Mouse (Mus musculus) right cerebral cortex, postnatal 4 days (tissue): Measurements from ENCODE around the gene Colgalt1.

Source experiments
- DNase-seq: peaks from one replicate; pipeline ENCODE4 v3.0.0-alpha.2; 2022

Colgalt1 gene

DNA sequence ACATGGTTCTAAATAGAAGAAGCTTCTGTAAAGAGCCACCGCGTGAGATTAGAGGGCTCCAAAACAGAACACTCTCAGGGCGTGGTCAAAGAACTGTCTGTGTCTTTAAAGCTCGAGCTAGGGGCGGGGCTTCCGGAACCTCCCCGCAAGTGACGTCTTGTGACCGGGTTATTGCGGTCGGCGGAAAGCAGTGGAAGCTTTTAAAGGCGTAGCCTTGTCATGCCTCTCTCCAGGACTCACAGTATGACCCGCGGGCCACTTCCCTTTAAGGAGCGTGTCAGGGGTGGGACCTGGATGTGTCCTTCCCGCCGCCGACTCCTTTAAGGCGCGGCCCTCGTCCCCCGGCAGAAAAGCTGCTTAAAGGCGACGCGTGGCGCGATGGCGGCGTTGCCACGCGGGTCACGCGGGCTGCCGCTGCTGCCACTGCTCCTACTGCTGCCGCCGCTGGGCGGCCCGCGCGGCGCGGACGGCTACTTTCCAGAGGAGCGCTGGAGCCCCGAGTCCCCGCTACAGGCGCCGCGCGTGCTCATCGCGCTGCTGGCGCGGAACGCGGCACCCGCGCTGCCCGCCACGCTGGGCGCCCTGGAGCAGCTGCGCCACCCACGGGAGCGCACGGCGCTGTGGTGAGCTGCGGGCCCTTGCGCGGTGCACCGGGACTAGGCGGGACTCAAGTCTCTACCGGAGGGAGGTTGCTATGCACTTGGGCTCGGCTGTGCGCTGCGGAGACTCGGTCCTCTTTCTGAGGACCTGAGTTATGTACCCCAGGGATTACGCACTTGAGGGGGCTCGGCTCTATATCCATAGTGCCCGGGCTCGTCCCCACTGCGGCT is at the start of gene Colgalt1:
Colgalt1 (plus strand) TSS at position 177 of the 830 bp plus-strand sequence.
- DNase-seq, result peak; percentile 87

DNA sequence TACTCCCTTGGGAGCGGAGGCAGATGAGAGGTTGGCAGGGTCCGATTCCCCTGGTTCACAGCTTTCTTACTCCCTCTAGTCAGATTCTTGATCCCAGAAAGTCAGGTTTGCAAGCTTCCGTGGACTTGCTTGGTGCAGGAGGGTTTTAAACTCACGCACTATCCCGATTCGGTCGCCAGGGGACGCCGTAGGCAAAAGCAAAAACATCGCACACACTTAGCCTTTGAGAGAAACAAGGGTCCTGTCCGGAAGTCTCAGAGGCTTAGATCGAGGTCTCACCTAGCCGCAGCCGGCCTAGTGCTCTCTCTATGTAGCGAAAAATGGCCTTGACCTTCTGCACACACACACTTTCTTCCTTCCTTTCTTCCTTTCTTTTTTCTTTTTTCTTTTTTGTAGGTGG is 49.4 kb upstream of the Colgalt1 start:
- DNase-seq, result peak; percentile 64

DNA sequence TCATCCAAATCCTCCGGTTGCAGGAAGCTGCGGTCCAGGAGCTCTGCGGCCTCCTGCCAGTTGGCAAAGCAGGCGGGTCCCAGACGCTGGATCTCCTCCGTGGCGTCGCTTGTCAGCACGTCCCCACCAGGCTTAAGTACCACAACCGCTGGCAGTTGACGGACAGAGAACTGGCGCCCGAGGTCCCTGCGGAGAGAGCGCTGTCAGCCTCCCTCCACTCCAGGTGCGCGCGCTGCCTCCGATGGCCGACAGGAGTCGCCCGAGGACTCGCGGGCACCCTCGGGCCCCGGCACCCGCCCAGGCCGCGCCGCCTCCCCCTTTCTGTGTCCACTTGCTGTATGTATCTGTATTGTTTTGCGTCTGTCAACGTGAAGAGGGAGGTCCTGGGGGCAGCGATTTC is 48.0 kb upstream of the Colgalt1 start:
- peak; percentile 74 for DNase-seq

DNA sequence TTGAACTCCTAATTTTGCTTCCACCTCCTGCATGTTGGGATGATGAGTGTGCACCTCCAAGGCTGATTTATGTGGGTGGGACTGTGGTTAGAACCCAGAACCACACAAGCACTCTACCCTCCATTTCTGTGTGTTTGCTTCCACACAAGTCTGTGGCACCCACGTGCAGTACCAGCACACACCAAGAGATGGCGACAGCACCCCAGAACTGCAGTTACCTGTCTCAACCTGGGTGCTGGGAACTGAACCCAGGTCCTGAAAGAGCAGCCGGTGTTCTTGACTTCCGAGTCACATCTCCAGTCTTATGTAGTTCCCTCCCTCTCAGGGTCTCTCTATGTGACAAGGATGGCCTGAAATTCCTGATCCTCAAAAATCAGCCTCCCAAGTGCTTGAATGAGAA is 46.8 kb upstream of the Colgalt1 start:
- no peak for DNase-seq

DNA sequence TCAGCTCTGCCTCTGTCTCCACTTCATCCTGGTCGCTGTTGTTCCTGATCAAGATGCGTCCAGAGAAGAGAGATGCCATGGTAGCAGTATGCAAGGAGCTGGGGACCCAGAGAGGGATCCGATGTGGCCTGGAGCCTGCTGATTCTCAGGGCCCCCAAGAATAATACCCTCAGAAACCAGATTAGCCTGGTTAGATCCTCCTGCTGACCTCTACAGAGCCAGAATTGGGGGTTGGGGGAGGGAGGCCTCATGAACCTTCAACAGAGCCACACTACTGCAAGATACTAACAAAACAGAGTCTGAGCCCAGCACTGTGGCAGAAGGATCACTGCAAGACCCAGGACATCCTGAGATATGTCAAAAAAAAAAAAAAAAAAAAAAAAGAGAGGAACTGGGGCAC is 44.3 kb upstream of the Colgalt1 start, which contains the start of gene Nxnl1:
Nxnl1 (minus strand) TSS at position 101 of the 400 bp plus-strand sequence.
- DNase-seq, result no peak

DNA sequence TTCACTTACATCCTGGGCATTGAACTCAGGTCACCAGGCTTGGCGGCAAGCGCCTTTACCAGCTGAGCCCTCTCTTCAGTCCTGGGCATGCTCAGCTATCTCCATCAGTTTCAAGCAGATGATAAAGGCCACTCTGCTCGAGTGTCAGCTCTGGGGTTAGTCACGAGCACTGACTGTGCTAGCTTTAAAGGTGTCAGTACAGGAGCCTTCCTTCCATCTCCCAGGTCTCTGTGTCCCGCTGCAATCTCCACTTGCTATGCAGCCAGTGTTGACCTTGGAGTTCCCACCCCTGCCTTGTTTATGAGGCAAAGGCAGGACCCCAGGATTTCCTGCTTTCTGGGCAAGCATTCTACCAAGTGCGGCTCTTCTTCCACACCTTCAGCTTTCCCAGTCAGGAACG is 43.2 kb upstream of the Colgalt1 start:
- no peak for DNase-seq

DNA sequence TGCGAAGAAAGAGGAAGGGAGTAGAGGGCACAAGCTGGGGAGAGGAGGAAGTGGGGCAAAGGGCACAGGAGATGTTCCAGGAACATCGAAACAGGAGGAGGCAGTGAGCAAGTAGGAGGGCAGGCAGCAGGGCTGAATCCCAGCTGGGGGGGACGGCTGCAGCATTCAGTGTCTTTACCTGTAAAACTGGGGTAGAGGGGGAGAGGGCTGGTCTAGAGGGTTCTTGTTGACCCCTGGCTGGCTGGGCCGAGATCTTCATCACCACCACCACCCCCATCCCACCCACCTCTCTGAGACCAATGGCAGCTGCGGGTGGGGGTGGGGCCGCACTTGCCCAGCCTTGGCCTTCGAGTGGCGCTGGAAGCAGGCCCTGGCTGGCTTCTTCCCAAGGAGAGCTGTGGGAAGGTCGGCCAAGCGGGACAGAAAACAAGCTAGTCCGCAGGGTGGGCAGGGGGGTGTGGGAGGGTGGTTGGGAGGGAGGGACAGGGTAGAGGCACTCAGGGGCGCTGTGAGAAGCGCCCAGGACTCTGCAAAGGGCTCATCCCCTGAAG is 42.3 kb upstream of the Colgalt1 start, which contains the start of gene Slc27a1:
Slc27a1 (plus strand) TSS at position 496 of the 551 bp plus-strand sequence.
- peak; percentile 79 for DNase-seq

DNA sequence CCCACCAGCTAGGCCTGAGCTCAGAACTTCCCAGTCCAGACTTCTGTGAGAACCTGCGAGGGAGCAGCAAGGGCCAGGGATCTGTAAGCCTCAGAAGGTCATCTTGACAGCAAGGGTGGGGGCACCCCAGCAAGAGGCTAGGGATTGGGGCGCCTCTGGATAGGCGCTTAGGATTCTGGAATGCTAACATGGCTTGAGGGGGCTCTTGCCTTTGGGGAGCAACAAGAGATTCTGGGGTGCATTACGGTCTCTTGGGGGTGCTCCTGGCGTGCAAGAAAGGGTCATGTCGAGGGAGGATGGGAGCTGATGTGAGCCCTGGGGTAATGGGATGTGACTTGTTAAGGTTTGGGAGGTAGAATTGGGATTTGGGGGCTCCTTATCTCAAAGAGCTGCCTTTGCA is 41.9 kb upstream of the Colgalt1 start:
- no peak for DNase-seq

DNA sequence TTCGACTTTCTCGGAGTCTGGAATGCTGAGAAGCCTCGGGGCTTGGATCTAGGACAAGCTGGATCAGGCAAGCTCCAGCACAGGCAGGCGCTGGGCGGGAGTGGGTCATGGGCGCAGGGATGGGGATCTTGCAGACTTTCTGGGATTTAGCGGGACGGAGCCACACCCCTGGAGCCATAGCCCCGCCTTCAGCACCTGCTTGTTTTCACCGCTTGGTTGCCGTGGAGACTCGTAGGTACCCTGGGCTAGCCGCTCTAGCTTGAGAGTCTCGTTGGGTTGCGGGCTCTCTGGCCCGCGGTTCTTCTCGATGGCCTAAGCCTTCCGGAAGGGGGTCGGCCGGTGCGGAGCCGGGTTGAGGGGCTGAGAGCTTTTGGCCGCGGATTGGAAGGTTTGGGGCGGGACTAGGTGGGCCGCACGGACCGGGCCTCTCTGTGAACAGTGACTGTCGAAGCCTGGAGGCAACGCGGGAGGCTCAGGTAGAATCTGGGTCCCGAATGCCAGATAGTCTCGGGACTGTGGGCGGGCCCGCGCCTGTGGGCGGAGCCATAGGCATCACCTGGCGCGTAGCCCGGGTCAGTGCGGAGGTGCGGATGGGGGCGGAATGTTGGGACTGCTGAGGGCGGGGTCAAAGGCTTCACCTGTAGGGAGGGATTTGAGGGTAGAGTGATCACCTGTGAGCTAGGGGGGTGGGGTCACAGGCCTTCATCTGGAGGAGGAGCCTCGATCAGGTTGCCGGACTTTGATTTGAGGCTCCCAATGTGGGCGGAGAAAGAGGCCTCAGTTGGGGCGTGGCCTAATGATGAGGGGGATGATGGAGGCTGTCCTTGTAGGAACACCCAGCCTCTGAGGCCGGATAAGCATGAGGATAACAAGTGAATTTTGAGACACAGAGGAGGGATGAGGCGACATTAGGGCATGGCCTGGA is 41.2 kb upstream of the Colgalt1 start:
- DNase-seq, result peak; percentile 77

DNA sequence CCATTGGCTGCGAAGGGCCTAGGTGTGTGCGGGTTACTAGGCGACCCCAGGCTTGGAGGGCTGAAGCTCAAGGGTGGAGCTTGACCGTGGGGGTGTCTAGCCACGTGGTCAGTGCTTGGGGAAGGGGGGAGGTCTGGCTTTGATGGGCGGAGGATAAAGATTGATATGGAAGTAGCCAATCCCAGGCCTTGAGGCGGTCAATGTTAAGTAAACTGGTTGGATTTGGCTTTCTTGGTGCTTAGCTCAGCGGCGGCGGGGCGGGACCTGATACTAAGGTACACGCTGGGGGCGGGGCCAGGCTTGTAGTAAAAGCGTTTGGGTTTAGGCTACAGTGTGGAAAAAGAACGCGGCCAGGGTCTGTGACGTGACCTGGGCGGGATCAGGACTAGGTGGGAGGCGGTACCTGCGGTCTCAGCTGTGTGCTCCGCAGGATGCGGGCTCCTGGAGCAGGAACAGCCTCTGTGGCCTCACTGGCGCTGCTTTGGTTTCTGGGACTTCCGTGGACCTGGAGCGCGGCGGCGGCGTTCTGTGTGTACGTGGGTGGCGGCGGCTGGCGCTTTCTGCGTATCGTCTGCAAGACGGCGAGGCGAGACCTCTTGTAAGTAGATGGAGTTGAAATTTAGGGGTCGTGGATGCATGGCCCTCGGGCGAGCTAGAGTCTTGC is 40.4 kb upstream of the Colgalt1 start:
- DNase-seq, result peak; percentile 96

DNA sequence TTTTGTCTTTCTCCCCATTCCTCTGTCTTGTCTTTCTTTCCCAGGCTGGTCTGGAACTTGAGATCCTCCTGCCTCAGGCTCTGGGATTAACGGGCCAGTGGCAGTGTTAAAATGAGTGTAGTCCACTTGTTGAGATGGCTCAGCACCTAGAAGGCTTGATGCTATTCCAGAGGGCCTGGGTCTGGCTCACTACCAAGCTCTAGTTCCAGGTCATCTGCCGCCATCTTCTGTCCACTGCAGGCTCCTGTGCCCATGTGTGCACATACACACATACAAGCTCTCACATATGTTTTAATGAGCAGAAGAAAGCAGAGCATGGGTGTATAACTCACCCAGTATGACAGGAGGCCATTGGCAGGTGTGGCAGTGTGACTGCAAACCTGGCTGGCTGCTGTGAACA is 38.7 kb upstream of the Colgalt1 start:
- no peak for DNase-seq

DNA sequence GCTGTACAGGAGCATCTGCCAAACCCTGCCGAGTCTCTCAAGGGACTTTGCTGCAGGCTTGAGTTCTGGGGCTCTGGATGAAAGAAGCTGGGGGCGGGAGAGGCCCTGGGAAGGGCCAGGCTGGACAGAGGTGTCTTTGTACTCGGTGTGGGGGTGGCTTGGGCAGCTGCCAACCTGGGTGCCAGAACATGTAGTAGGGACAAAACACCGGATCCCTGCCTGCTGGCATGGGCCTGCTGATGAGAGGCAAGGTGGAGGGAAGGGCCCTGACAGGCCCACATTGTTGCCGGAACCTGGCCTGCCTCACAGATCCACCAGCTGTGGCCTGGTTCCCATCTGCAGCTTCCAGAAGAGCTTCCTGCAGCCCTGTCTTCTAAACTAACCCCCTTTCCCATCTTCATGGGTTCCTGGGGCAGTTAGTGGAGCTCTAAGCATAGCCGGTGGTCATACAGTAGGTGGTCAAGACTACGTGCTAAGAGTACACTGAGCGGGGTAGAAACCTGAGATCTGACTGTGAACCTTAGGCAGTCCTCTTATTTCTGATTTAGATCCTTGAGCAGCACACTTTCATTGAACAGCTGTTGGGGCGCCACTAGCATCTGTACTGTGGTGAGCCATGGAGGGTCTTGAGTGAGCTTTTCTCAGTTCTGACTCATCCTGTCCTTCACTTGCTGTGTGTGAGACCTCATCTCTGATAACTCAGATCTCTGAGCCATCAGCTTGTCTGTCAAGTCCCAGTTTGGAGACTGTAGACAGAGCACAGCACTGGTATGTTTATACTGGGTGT is 37.8 kb upstream of the Colgalt1 start:
- peak; percentile 82 for DNase-seq

DNA sequence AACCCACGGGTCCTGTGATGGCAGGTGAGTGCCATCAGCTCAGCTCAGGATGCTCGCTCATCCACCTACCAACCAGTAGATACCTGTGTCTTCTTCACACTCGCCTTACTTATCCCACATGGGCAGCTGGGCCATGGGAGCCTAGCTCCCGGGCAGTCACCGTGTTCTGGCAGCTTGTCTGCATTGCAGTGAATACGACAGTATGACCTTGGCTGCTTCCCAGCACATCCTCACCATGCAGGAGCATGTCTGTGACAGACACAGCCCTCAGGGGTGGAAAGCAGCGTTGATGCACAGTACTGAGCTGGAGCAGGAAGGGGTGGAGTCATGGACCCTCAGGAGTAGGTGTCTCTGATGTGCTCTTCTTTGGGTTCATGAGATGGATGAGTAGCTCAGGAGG is 36.4 kb upstream of the Colgalt1 start:
- DNase-seq, result no peak

DNA sequence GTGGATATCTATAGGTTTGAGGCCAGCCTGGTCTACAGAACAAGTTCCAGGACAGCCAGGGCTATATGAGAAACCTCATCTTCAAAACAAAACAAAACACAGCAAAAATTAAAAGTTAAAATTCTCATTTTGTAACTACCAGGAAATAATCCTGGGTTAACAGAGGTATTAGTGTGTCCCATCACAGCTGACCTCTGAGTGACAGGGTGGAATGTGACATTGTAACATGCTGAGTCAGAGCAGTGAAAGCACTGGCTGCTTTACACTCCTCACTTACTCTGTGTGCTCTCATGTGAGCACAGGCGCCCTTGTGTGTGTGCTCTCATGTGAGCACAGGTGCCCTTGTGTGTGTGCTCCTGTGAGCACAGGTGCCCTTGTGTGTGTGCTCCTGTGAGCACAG is 35.8 kb upstream of the Colgalt1 start:
- DNase-seq, result no peak

DNA sequence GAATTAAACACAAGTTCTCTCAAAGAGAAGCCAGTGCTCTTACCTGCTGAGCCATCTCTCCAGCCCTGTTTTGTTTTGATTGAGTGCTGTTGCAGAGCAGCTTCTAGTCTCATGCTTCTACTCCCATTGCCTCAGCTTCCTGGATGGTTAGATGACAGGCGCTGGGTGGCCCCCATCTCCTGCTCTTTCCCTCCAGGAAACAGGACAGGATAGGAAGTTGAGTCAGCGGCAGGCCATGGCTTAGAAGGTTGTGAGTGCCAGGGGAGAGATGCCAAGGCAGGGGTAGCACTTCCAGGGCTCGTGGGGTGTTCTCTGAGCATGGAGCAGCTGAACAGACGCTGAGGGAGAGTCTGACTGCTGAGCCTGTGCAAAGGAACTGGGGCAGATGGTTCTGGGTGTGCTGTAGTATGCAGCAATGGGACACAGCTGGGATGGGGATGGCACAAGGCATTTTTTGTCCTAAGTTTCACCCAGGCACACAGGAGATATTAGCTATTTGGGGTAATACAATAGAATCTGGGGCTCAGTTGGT is 32.9 kb upstream of the Colgalt1 start:
- DNase-seq, result no peak

DNA sequence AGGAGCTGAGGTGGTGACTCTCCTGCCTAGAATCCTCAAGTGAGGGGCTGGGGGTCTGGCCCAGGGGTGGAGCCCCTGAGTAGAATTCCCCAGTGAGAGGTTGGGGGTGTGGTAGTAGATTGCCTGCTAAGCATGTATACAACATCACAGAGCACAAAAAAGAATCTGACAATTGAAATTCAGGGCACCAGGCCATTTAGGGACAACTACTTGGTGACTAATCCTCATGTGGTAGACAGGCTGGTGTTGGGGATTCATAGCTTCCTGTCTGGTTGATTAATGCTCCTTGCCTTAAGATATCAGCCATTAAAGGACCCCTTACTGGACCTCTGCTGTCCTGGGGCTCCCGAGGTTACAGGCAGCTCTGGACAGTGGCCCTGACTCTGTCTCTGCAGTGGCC is 31.8 kb upstream of the Colgalt1 start:
- no peak for DNase-seq

DNA sequence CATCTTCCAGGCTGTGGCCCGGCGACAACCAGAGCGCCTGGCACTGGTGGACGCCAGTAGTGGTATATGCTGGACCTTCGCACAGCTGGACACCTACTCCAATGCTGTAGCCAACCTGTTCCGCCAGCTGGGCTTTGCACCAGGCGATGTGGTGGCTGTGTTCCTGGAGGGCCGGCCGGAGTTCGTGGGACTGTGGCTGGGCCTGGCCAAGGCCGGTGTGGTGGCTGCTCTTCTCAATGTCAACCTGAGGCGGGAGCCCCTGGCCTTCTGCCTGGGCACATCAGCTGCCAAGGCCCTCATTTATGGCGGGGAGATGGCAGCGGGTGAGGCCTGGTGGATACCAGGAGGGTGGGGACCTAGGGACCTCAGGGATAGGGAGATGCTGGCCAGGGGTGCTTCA is 31.3 kb upstream of the Colgalt1 start:
- DNase-seq, result no peak

DNA sequence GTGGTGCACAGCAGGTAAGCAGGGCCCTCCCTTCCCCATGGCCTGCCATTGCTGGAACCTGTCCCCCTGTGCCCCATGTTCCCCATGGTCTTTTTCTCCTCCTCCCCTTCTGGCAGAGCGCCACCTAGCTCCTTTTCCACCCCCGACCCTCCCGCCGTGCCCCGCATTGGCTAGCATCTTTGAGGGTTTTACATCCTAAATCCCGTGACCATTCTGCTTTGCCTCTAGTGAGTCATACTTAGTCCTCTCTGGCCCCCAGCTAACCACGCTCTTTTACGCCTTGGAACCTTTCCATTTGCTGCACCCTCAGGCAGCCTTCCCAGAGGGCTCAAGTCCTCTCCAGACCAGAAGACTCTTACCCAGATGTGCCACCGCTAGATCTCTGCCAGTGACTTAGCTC is 30.6 kb upstream of the Colgalt1 start:
- no peak for DNase-seq

DNA sequence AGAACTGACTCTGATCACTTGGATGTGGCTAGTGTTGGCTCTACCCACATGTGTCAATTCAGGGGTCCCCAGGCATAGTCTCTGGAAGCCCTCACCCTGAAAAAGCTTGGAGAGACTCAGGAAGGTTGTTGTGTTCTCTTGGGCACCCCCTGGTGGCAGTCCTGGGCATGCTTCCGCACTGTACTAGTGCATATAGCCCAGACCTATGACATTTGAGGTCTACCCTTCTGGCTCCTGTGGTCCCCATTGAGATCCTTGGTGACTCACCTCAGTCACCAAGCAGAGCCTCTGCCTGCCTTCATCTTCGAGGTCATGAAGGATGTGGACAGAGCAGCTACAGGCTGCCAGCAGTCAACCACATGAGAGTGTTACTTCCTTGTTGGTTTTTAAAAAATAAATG is 23.9 kb upstream of the Colgalt1 start:
- DNase-seq, result peak; percentile 81

DNA sequence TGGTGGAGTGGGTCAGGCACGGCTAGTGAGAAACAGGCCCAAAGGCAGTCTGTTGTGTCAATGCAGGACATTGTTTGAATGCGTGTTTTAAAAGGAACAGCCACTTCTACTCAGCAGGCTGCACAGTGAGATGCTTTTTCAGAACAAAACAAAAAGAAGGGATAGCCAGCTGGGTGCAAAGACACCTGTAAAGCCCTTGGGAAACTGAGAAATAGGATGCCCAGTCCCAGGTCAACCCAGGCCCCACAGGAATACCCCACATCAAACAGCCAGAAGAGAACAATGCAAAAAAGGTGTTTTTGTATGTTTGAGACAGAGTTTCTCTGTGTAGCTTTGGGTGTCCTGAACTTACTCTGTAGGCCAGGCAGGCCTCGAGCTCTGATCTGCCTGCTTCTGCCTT is 22.0 kb upstream of the Colgalt1 start:
- no peak for DNase-seq

DNA sequence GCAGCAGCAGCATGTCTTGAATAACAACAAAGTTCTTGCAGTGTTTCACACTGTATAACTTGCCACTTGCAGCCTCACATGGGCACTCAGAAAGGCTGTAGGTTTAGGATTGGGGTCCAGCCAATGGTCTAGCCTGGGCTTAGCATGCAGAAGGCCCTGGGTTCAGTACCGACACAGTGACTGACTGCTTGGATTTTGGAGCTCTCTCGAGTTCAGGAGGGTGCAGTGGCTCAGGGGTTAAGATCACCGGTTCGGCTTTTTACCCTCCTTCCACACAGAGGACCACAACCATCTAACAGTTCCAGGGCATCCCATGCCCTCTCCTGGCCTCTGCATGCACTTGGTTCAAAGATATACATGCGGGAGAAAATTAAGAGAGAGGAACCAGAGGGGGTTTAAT is 19.8 kb upstream of the Colgalt1 start:
- DNase-seq, result no peak
